In the genomic region with DNA sequence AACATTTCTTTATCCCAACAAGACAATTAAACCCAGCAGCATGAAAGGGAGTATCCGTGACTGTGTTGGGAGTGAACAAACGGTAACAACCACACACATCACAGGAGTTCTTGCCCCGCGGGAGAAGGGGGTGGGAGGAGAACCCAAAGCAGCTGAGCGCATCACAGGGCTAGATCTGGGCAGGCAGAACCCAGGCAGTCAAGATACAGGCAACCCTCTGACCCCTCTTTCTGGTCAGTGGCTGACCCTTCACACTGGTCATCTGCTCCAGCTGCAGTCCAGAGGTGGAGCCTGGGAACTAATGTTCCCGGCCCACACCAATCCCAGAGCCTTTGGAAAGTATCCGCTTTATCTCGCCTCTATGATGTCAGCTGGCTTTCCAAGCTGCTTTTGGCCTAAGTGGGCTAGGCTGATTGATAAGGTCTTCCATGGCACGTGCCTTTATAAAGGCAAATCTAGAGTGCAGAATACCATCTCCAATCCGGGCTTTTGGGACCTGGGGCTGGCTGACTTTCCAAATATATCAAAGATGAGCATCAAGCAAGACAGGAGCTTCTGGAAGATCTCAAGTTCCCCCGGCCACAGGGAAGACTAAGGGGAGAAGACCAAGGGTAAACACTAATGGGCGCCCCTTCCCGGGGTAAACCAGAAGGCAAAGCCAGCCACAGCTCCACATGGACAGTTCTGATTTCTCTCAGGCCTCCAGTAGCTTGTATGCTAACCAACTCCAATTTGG, we compare ENCODE assay signal across 9 mouse cellular contexts. TPM values are rescaled to one million over a fixed set of nuclear protein-coding genes. Genes with fewer than 3 reads are reported as not detected.
DNase-seq lines count a peak whose midpoint lies in the region; ATAC-seq lines count a peak whose summit lies in the region.
"Had no signal": no experiment of that assay in that cellular context is flagged by ENCODE, and none has a peak within 500 bp of the region (broad histone marks: within the 10 kb centered on the region; RNA-seq: fewer than 3 reads in every experiment).

No protein-coding gene starts in this region.

- H3K36me3 ChIP-seq in kidney, embryonic 14.5 days (ENCODE audit: control insufficient read depth, insufficient read depth, low read length) = no peaks in the 10 kb centered on the region
- H3K36me3 ChIP-seq in embryonic facial prominence, embryonic 10.5 days (replicated peaks) = no peaks in the 10 kb centered on the region
- H3K36me3 ChIP-seq in hindbrain, embryonic 15.5 days = no peaks in the 10 kb centered on the region
- H3K36me3 ChIP-seq in midbrain, embryonic 14.5 days (ENCODE audit: control insufficient read depth, insufficient read depth, low read length) = no peaks in the 10 kb centered on the region
- H3K36me3 ChIP-seq: G1E had no signal

- H3K27me3 ChIP-seq in kidney, embryonic 14.5 days (ENCODE audit: control insufficient read depth, insufficient read depth, low read length) = peaks cover 75% of the 10 kb centered on the region
- H3K27me3 ChIP-seq in embryonic facial prominence, embryonic 10.5 days (replicated peaks; ENCODE audit: low read depth, poor library complexity, severe bottlenecking) = peaks cover 84% of the 10 kb centered on the region
- peaks cover 71% of the 10 kb centered on the region for H3K27me3 ChIP-seq in hindbrain, embryonic 15.5 days
- peaks cover 79% of the 10 kb centered on the region for H3K27me3 ChIP-seq in midbrain, embryonic 14.5 days (ENCODE audit: control insufficient read depth, insufficient read depth, low read length)

- no peak for DNase-seq in kidney, postnatal 4 days
- no peak for DNase-seq in embryonic facial prominence, embryonic 10.5 days (ENCODE audit: low spot score)
- DNase-seq in midbrain, embryonic 14.5 days = no peak
- DNase-seq in gastrocnemius, adult 18-20 months (ENCODE audit: low spot score) = no peak
- no peak for DNase-seq in urinary bladder, postnatal 10 days (ENCODE audit: low spot score)

- WGBS in kidney, embryonic 14.5 days = 31% methylated on average over 13 of the region's 13 CpGs
- WGBS in embryonic facial prominence, embryonic 10.5 days = 35% methylated on average over 13 of the region's 13 CpGs
- WGBS in hindbrain, embryonic 15.5 days = 29% methylated on average over 13 of the region's 13 CpGs
- 33% methylated on average over 13 of the region's 13 CpGs for WGBS in midbrain, embryonic 14.5 days

- H3K9ac ChIP-seq in kidney, embryonic 14.5 days (ENCODE audit: low read depth, low read length) = no peak overlapping the region
- peak overlapping the region; percentile 45; the same call in 1 of the 2 replicates for H3K9ac ChIP-seq in hindbrain, embryonic 15.5 days
- H3K9ac ChIP-seq in midbrain, embryonic 14.5 days (replicated peaks; ENCODE audit: low read length) = peak overlapping the region; percentile 49

- ATAC-seq in kidney, embryonic 14.5 days (ENCODE audit: low FRiP score, low TSS enrichment) = peak; percentile 74
- no peak for ATAC-seq in hindbrain, embryonic 15.5 days (ENCODE audit: low FRiP score, low read depth)
- no peak for ATAC-seq in midbrain, embryonic 14.5 days (ENCODE audit: low FRiP score, low TSS enrichment)
- no peak for ATAC-seq in CD4-positive, CD25-positive, alpha-beta regulatory T cell, adult 4 months

- H3K9me3 ChIP-seq in kidney, embryonic 14.5 days (ENCODE audit: control insufficient read depth, low read length) = no peaks in the 10 kb centered on the region
- no peaks in the 10 kb centered on the region for H3K9me3 ChIP-seq in embryonic facial prominence, embryonic 10.5 days
- no peaks in the 10 kb centered on the region for H3K9me3 ChIP-seq in hindbrain, embryonic 15.5 days
- no peaks in the 10 kb centered on the region for H3K9me3 ChIP-seq in midbrain, embryonic 14.5 days (ENCODE audit: control insufficient read depth, low read length)

- H3K4me3 ChIP-seq in kidney, embryonic 14.5 days (ENCODE audit: low read length) = peak overlapping the region; percentile 48
- peak overlapping the region; percentile 65 for H3K4me3 ChIP-seq in embryonic facial prominence, embryonic 10.5 days
- H3K4me3 ChIP-seq in hindbrain, embryonic 15.5 days = peak overlapping the region; percentile 45
- H3K4me3 ChIP-seq in midbrain, embryonic 14.5 days (replicated peaks; ENCODE audit: low read depth, low read length) = peak overlapping the region; percentile 41

- no peak overlapping the region for H3K27ac ChIP-seq in kidney, embryonic 14.5 days (ENCODE audit: low read depth, low read length)
- peak overlapping the region; percentile 76 for H3K27ac ChIP-seq in embryonic facial prominence, embryonic 10.5 days (replicated peaks)
- H3K27ac ChIP-seq in hindbrain, embryonic 15.5 days (replicated peaks) = peak overlapping the region; percentile 73
- peak overlapping the region; percentile 70 for H3K27ac ChIP-seq in midbrain, embryonic 14.5 days (replicated peaks; ENCODE audit: low read depth, low read length)

- peak overlapping the region; percentile 91 for H3K4me2 ChIP-seq in kidney, embryonic 14.5 days (replicated peaks; ENCODE audit: low read depth, low read length)
- peak overlapping the region; percentile 94 for H3K4me2 ChIP-seq in hindbrain, embryonic 15.5 days
- H3K4me2 ChIP-seq in midbrain, embryonic 14.5 days (ENCODE audit: low read length) = peak overlapping the region; percentile 86

- peaks cover 17% of the 10 kb centered on the region for H3K4me1 ChIP-seq in kidney, embryonic 14.5 days (ENCODE audit: control insufficient read depth, insufficient read depth, low read length)
- peaks cover 32% of the 10 kb centered on the region for H3K4me1 ChIP-seq in embryonic facial prominence, embryonic 10.5 days
- peaks cover 14% of the 10 kb centered on the region for H3K4me1 ChIP-seq in hindbrain, embryonic 15.5 days (replicated peaks)
- H3K4me1 ChIP-seq in midbrain, embryonic 14.5 days (ENCODE audit: control insufficient read depth, insufficient read depth, low read length) = peaks cover 7% of the 10 kb centered on the region

RNA-seq across cellular contexts. Expression of a gene that starts 11.6 kb away (rescaled TPM):
- polyA plus RNA-seq in kidney, embryonic 14.5 days (2014; fragmentation: Nextera tagmentation; extraction: Ambion mirVana) = 50.8 and 59.3 TPM in 2 replicates
- 94.6 and 94.8 TPM in 2 replicates for polyA plus RNA-seq in embryonic facial prominence, embryonic 10.5 days (2016; fragmentation: Nextera tagmentation; extraction: Ambion mirVana)
- polyA plus RNA-seq in hindbrain, embryonic 15.5 days (2015; fragmentation: Nextera tagmentation; extraction: Ambion mirVana) = 108 and 122 TPM in 2 replicates
- 103 and 110 TPM in 2 replicates for polyA plus RNA-seq in midbrain, embryonic 14.5 days (2014; fragmentation: Nextera tagmentation; extraction: Ambion mirVana)
- 10 to 100 TPM; 44.2 to 50.8 TPM for total RNA-seq in gastrocnemius, adult 18-20 months (2021)
- 10 to 100 TPM; 15.8 to 18.6 TPM for polyA plus RNA-seq in CD4-positive, CD25-positive, alpha-beta regulatory T cell, adult 4 months (2017; shearing (Covaris generic))
